Mouse (Mus musculus) olfactory bulb, adult 2 months (tissue): Measurements from ENCODE around the gene D430041D05Rik.

Experiments
- CTCF ChIP-seq: fragments of 200-500 bp; IDR thresholded peaks from 2 replicates; pipeline ENCODE4 v1.5.1; 2012; ENCODE audit warnings: low read depth, mild to moderate bottlenecking, low read length, moderate library complexity; ENCODE audit not compliant: insufficient read depth
- POLR2A ChIP-seq: fragments of 200-500 bp; IDR thresholded peaks from 2 replicates; pipeline ENCODE4 v1.6.1; 2012; ENCODE audit warnings: mild to moderate bottlenecking, low read depth, low read length, moderate library complexity; ENCODE audit not compliant: insufficient read depth

DNA sequence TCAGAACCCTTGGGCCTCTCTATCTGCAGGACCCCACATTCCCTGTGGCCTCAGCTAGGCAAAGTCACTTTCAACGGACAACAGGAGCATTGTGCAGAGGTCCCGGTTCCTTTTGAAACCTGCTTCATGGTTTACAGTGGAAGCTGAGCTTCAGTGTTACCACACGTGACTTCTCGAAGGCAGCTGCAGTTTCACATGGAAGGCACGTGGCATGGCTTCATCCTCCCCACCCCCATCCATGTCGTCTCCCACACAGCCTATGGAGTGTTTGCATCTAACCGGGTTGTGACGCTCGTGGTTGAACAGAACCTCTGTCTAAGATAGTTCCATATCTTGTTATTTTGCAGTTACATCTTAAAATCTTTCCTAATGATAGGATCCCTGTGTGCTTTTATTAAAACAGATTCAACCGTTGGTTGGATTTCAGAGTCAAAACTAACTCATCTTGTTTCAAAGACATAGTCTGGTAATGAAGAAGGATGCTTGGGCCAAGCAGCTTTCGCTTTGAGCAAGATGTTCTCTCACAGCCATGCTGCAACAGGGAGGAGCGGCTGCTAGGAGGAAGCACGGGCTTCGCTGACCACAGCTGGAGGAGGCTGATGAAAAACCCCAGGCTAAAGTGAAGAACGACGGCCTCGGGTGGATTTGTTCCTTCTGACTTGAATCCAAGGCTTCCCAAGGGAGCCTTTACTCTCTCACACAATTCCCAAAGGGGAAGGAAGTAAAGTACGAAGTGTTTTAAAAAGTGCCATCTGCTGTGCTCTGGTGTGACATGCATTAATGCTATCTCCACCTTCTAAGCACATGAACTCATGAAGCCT, 149.7 kb downstream of the D430041D05Rik start:
- no peak for TF ChIP-seq CTCF
- no peak for TF ChIP-seq POLR2A
